Mouse (Mus musculus) limb, embryonic 11.5 days (tissue): ENCODE results near the gene Mcm3. TPM values are rescaled to one million over a fixed set of nuclear protein-coding genes. Genes with fewer than 3 reads are reported as not detected.

Source experiments
- ATAC-seq: fragments of 200-750 bp; cut with Nextera tagmentation; 2 replicates; pipeline ENCODE4 v1.8.0; 2017; ENCODE audit warnings: low read depth; ENCODE audit not compliant: insufficient number of reproducible peaks, low FRiP score, low TSS enrichment
- DNase-seq: peaks from one replicate; pipeline ENCODE4 v3.0.0-alpha.2; 2015; ENCODE audit warnings: low spot score
- H3K27ac ChIP-seq: fragments of 300-500 bp; sonication (generic); replicated peaks from 2 replicates; pipeline ENCODE4 v1.5.1; 2014; ENCODE audit warnings: low read depth, mild to moderate bottlenecking, low read length
- H3K27me3 ChIP-seq: fragments of 300-500 bp; sonication (generic); 2 replicates; pipeline ENCODE4 v1.6.1; 2014; ENCODE audit warnings: mild to moderate bottlenecking, low read length, mixed read lengths; ENCODE audit not compliant: control insufficient read depth, insufficient read depth
- H3K36me3 ChIP-seq: fragments of 300-500 bp; sonication (generic); 2 replicates; pipeline ENCODE4 v1.6.1; 2014; ENCODE audit warnings: mild to moderate bottlenecking, low read length, moderate library complexity, mixed read lengths; ENCODE audit not compliant: control insufficient read depth, insufficient read depth
- H3K4me1 ChIP-seq: fragments of 300-500 bp; sonication (generic); 2 replicates; pipeline ENCODE4 v1.6.1; 2014; ENCODE audit warnings: low read length, mixed read lengths; ENCODE audit not compliant: control insufficient read depth, insufficient read depth
- H3K4me2 ChIP-seq: fragments of 300-500 bp; sonication (generic); 2 replicates; pipeline ENCODE4 v1.6.1; 2014; ENCODE audit warnings: low read depth, mild to moderate bottlenecking, moderate library complexity; ENCODE audit not compliant: severe bottlenecking
- H3K4me3 ChIP-seq: fragments of 300-500 bp; sonication (generic); 2 replicates; pipeline ENCODE4 v1.5.1; 2014; ENCODE audit warnings: low read depth, low read length
- H3K9ac ChIP-seq: fragments of 300-500 bp; sonication (generic); 2 replicates; pipeline ENCODE4 v1.6.1; 2014; ENCODE audit warnings: mild to moderate bottlenecking, low read length
- H3K9me3 ChIP-seq: fragments of 300-500 bp; sonication (generic); 2 replicates; pipeline ENCODE4 v1.6.1; 2016; ENCODE audit warnings: low read length; ENCODE audit not compliant: control insufficient read depth
- WGBS: fragments of 180-500 bp; shearing (Covaris S2); extraction: QIAGEN DNeasy Blood & Tissue Kit; methylation state at CpG from one replicate; pipeline ENCODE4 v1.1.7; 2014; 5-methylcytosine and 5-hydroxymethylcytosine counted together
- polyA plus RNA-seq: library from polyadenylated mRNA; unstranded; fragments of >200 nt; fragmentation: Nextera tagmentation; extraction: Ambion mirVana; gene quantifications from 2 replicates; pipeline ENCODE4 v1.2.1, GENCODE M21; 2014

The Mcm3 gene
- polyA plus RNA-seq, 1 experiment from 2014 or later = 256 TPM

DNA sequence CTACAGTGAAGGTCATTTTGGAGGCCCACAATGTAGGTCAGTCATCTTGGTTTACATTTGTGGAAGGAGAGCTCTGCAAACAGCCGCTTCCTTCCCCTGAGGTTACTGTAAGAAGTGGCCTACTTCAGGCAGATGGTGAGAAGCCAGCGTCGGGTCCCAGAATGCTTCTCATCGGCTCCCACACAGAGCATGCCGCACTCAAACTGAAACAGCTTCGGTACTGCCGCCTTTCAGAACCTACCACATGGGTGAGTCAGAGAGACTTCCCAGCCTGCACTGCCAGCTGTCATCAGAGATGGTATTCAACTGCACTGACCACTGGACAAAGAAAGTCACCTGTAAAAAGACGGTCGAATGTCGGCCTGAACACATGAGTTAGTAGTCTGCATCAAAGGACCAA is 60.3 kb downstream of the Mcm3 start:
- DNase-seq (no peak), ATAC-seq (no peak)
- Histone ChIP-seq H3K4me1 (no peaks in the 10 kb centered on the region), H3K27ac (no peak overlapping the region), H3K9ac (no peak overlapping the region), H3K4me2 (no peak overlapping the region), H3K36me3 (no peaks in the 10 kb centered on the region), H3K9me3 (no peaks in the 10 kb centered on the region), H3K27me3 (no peaks in the 10 kb centered on the region), H3K4me3 (no peak overlapping the region)
- 89% methylated on average over 10 of the region's 10 CpGs for WGBS

DNA sequence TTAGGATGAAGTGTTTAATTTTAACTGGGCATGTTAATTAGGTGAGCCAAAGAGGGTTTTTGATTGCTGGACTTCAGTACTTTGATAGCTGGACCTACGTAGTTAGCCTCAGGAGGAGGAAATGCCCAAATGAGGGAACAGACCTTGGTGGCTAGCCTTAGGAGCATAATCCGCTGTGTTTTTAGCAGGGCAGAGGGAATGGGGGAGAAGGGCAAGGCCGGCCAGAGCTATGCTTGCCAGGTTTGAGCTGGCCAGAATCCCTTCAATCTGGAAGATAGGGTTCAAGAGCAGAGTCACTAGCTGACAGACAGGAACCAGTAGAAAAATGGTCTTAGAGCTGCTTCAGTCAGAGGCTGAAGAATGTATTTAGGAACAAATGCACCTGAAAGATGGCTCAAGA is 62.5 kb downstream of the Mcm3 start:
- H3K4me2 ChIP-seq = no peak overlapping the region
- H3K9me3 ChIP-seq = no peaks in the 10 kb centered on the region
- H3K36me3 ChIP-seq = no peaks in the 10 kb centered on the region
- DNase-seq = no peak
- WGBS = 77% methylated on average over 3 of the region's 3 CpGs
- H3K9ac ChIP-seq = no peak overlapping the region
- H3K27ac ChIP-seq = no peak overlapping the region
- H3K4me3 ChIP-seq = no peak overlapping the region
- H3K4me1 ChIP-seq = no peaks in the 10 kb centered on the region
- H3K27me3 ChIP-seq = no peaks in the 10 kb centered on the region
- ATAC-seq = no peak

DNA sequence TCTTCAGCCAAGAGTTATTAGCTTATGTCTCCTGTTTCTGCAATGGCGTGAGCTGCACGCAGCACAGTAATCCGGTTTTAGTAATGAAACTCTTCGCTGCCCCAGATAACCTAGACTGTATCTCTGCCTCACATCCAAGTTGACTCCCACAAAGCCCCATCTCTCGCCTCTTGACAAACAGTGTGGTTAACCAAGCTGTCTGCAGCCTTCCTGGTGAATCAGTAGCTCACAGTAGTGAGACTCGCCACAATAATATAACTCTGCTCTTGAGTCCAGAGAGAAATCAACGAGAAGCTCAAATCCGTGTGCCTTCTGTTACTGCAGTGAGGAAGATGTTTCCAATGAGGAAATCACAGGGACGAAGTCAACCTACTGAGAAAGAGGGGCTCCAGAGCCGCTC is 65.7 kb downstream of the Mcm3 start:
- DNase-seq (no peak), ATAC-seq (no peak)
- H3K4me2 ChIP-seq = no peak overlapping the region
- no peaks in the 10 kb centered on the region for H3K27me3 ChIP-seq
- no peaks in the 10 kb centered on the region for H3K36me3 ChIP-seq
- no peak overlapping the region for H3K27ac ChIP-seq
- 87% methylated on average over 10 of the region's 10 CpGs for WGBS
- H3K4me1 ChIP-seq = no peaks in the 10 kb centered on the region
- H3K4me3 ChIP-seq = no peak overlapping the region
- H3K9ac ChIP-seq = no peak overlapping the region
- H3K9me3 ChIP-seq = no peaks in the 10 kb centered on the region

Other genes starting within 250 kb of the Mcm3 start
- gene Pkhd1, start 202.2 kb downstream of the Mcm3 start, polyA plus RNA-seq = 0.01 TPM in 1 of 2 replicates, not detected in the other
- not detected in 2 replicates for gene Il17a, start 89.4 kb downstream of the Mcm3 start, polyA plus RNA-seq
- gene Il17f, start 29.7 kb downstream of the Mcm3 start, polyA plus RNA-seq = not detected in 2 replicates
- 3.9 and 4.8 TPM in 2 replicates for gene Paqr8, start 70.3 kb upstream of the Mcm3 start, polyA plus RNA-seq
- gene Efhc1, start 131.3 kb upstream of the Mcm3 start, polyA plus RNA-seq = 1.2 and 2.0 TPM in 2 replicates